Mouse (Mus musculus): ENCODE data around the gene Dlg2. TPM values are rescaled to one million over a fixed set of nuclear protein-coding genes. Genes with fewer than 3 reads are reported as not detected.

Dlg2 gene
- polyA plus RNA-seq, 1 experiment from 2014 or later = 4.3 TPM

DNA sequence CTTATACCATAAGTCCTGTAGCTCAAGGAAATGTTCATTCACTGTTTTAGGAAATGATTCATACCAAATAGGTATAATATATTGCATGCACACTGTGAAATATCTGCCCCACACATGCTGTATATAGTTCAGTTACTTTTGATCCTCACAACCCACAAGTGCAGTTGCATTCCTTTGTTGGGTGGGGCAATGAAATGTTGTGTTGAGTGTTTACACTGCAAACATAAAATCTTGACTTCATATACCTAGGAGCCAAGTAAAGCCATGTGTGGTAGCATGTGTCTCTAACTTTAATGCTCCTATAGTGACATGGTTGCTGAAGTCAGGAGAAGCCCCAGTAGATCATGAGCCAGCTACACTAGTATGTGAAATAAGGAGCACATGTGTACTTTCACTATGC is 1372.9 kb downstream of the Dlg2 start:
- no peak overlapping the region for H3K9ac ChIP-seq (ENCODE audit: low read length)
- H3K27me3 ChIP-seq (ENCODE audit: control insufficient read depth, insufficient read depth, low read length) = no peaks in the 10 kb centered on the region
- no peak overlapping the region for H3K4me3 ChIP-seq (replicated peaks; ENCODE audit: low read length)
- H3K9me3 ChIP-seq (replicated peaks; ENCODE audit: control insufficient read depth, low read length) = no peaks in the 10 kb centered on the region
- H3K4me2 ChIP-seq (ENCODE audit: low read depth, low read length) = no peak overlapping the region
- H3K36me3 ChIP-seq (ENCODE audit: control insufficient read depth, insufficient read depth, low read length) = no peaks in the 10 kb centered on the region
- 0 out of 2 replicates have a peak, but pooled peaks cover 4% of the 10 kb centered on the region for H3K4me1 ChIP-seq (ENCODE audit: control insufficient read depth, insufficient read depth, low read length)
- no peak overlapping the region for H3K27ac ChIP-seq (ENCODE audit: low read length)
- ATAC-seq (ENCODE audit: insufficient read depth, low FRiP score) = no peak

DNA sequence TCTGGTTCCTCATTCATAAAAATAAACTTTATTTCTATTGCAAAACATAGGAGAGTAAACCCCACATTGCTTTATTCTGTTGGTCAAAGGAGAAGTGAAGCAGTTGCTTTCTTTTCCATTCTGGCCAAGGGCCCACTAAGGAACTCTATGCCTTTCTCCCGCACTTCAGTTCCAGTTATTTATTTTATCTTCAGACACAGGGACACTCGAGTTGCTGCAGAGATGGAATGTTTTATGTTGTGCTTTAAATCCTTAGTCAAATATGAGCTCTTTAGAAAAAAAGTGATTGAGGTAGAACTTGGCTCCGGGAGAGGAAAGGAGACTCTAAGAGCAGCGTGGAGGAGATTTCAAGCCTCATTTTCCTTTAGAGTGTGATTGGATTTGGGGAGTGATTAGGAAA is 1377.2 kb downstream of the Dlg2 start:
- no peaks in the 10 kb centered on the region for H3K27me3 ChIP-seq (ENCODE audit: control insufficient read depth, insufficient read depth, low read length)
- ATAC-seq (ENCODE audit: insufficient read depth, low FRiP score) = no peak
- H3K4me2 ChIP-seq (ENCODE audit: low read depth, low read length) = no peak overlapping the region
- H3K27ac ChIP-seq (ENCODE audit: low read length) = no peak overlapping the region
- 23% methylated on average over 4 of the region's 4 CpGs for WGBS
- no peak overlapping the region for H3K9ac ChIP-seq (ENCODE audit: low read length)
- no peak overlapping the region for H3K4me3 ChIP-seq (replicated peaks; ENCODE audit: low read length)
- 0 out of 2 replicates have a peak, but pooled peaks cover 4% of the 10 kb centered on the region for H3K4me1 ChIP-seq (ENCODE audit: control insufficient read depth, insufficient read depth, low read length)
- H3K9me3 ChIP-seq (replicated peaks; ENCODE audit: control insufficient read depth, low read length) = no peaks in the 10 kb centered on the region
- H3K36me3 ChIP-seq (ENCODE audit: control insufficient read depth, insufficient read depth, low read length) = no peaks in the 10 kb centered on the region

DNA sequence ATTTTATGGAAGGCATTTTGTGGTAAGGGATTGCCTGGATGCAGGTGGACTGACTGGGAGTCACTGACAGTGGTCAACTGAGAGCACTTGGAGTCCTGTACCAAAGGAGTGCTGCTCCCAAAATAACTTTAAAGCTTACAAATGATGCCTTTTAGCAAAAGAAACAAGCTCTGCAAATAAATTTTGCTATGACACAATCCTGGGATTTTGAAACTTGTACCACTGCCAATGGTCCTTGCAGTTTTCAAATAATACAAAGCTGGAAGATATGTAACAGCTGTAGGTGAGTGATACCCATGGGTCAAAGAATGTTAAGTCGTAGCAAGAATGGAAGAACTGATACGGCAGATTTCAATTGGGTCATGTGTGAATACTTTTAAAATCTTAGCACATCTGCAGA is 1380.5 kb downstream of the Dlg2 start:
- no peak for ATAC-seq (ENCODE audit: insufficient read depth, low FRiP score)
- no peaks in the 10 kb centered on the region for H3K9me3 ChIP-seq (replicated peaks; ENCODE audit: control insufficient read depth, low read length)
- no peaks in the 10 kb centered on the region for H3K27me3 ChIP-seq (ENCODE audit: control insufficient read depth, insufficient read depth, low read length)
- H3K9ac ChIP-seq (ENCODE audit: low read length) = no peak overlapping the region
- no peak overlapping the region for H3K4me3 ChIP-seq (replicated peaks; ENCODE audit: low read length)
- H3K27ac ChIP-seq (ENCODE audit: low read length) = no peak overlapping the region
- 44% methylated on average over 2 of the region's 2 CpGs for whole genome bisulfite sequencing
- H3K36me3 ChIP-seq (ENCODE audit: control insufficient read depth, insufficient read depth, low read length) = no peaks in the 10 kb centered on the region
- 0 out of 2 replicates have a peak, but pooled peaks cover 4% of the 10 kb centered on the region for H3K4me1 ChIP-seq (ENCODE audit: control insufficient read depth, insufficient read depth, low read length)
- no peak overlapping the region for H3K4me2 ChIP-seq (ENCODE audit: low read depth, low read length)

DNA sequence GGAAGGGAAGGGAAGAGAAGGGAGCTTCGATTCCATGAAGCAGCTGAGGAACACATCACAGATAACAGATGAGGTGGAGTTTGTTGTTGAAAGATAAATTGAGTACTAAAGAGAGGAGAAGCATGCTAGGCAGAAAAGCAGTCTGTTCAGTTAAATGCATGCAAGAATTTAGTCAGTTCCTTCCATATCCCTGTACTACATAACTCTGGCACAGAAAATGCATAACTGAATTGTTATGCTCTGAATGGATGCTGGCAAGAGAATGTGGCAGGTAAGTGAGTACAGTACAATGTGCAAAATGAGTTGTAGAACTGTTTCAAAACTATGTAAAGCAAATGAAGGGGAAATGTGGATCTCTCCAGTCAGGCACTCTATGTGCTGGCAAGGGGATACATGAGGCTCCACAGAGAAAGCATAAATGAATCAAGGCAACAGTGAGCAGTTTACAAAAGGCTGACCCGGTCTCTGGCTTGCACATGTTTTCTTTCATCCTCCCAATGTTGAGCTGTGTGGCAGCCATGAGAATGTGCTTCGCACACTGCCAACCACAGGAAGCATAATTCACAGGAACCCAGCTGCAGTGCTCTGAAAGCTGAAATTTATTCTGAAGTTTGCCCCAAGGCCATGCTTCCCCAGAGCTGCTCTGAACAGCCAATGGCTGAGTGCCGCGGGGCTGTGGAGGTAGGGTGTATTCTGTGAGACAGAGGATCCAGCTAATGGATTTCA is 1386.5 kb downstream of the Dlg2 start:
- no peaks in the 10 kb centered on the region for H3K4me1 ChIP-seq (ENCODE audit: control insufficient read depth, insufficient read depth, low read length)
- H3K27me3 ChIP-seq (ENCODE audit: control insufficient read depth, insufficient read depth, low read length) = no peaks in the 10 kb centered on the region
- no peak overlapping the region for H3K4me2 ChIP-seq (ENCODE audit: low read depth, low read length)
- H3K27ac ChIP-seq (ENCODE audit: low read length) = no peak overlapping the region
- no peak overlapping the region for H3K4me3 ChIP-seq (replicated peaks; ENCODE audit: low read length)
- no peaks in the 10 kb centered on the region for H3K9me3 ChIP-seq (replicated peaks; ENCODE audit: control insufficient read depth, low read length)
- H3K9ac ChIP-seq (ENCODE audit: low read length) = no peak overlapping the region
- peak; percentile 62 for ATAC-seq (ENCODE audit: insufficient read depth, low FRiP score)
- WGBS = 47% methylated on average over 5 of the region's 5 CpGs
- H3K36me3 ChIP-seq (ENCODE audit: control insufficient read depth, insufficient read depth, low read length) = no peaks in the 10 kb centered on the region

DNA sequence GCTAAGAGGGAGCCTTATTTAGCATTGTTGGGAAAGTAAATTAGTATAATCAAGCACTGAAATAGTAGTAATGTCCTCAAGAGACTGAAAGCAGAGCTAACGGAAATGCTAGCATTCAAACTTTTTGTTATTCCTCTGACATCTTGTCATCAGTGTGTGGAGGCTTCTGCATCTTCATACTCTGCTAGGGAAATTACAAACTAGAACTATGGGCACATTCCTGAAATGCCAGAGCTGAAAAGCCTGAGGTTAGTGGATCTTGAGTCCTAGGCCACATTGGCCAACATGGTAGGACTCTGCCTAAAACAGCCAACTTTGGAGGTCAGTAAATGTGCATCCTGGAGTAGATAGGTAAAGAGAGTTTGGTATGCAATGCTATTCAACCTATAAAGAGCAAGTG is 1392.4 kb downstream of the Dlg2 start:
- Histone ChIP-seq H3K4me2 (ENCODE audit: low read depth, low read length) (no peak overlapping the region), H3K4me3 (replicated peaks; ENCODE audit: low read length) (no peak overlapping the region), H3K36me3 (ENCODE audit: control insufficient read depth, insufficient read depth, low read length) (no peaks in the 10 kb centered on the region), H3K4me1 (ENCODE audit: control insufficient read depth, insufficient read depth, low read length) (no peaks in the 10 kb centered on the region), H3K9ac (ENCODE audit: low read length) (no peak overlapping the region), H3K27ac (ENCODE audit: low read length) (no peak overlapping the region), H3K9me3 (replicated peaks; ENCODE audit: control insufficient read depth, low read length) (no peaks in the 10 kb centered on the region), H3K27me3 (ENCODE audit: control insufficient read depth, insufficient read depth, low read length) (no peaks in the 10 kb centered on the region)
- no peak for ATAC-seq (ENCODE audit: insufficient read depth, low FRiP score)
- WGBS = 86% methylated on average over 1 of the region's 1 CpGs

DNA sequence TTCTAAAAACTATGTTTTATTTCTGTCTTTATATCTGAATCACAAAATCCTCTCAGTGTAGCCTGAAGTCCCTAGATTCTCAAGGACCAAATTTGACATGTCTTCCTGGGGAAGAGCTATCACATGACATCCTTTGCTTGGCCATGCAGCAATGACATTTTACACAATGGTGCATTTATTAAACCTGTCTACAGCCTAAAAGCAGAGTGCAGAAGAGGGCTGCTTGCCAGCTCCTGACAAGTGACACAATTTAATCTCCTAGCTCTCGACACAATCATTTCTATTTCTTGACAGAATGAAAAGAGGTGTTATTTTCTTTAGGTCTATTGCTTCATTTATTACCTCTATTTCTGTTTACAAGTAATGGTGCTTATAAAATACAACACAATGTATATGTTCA is 1400.4 kb downstream of the Dlg2 start:
- Histone ChIP-seq H3K4me2 (ENCODE audit: low read depth, low read length) (no peak overlapping the region), H3K27me3 (ENCODE audit: control insufficient read depth, insufficient read depth, low read length) (no peaks in the 10 kb centered on the region), H3K9me3 (replicated peaks; ENCODE audit: control insufficient read depth, low read length) (no peaks in the 10 kb centered on the region), H3K36me3 (ENCODE audit: control insufficient read depth, insufficient read depth, low read length) (no peaks in the 10 kb centered on the region), H3K9ac (ENCODE audit: low read length) (no peak overlapping the region), H3K27ac (ENCODE audit: low read length) (no peak overlapping the region), H3K4me1 (ENCODE audit: control insufficient read depth, insufficient read depth, low read length) (no peaks in the 10 kb centered on the region), H3K4me3 (replicated peaks; ENCODE audit: low read length) (no peak overlapping the region)
- ATAC-seq (ENCODE audit: insufficient read depth, low FRiP score) = no peak
- WGBS = 61% methylated on average over 1 of the region's 1 CpGs

DNA sequence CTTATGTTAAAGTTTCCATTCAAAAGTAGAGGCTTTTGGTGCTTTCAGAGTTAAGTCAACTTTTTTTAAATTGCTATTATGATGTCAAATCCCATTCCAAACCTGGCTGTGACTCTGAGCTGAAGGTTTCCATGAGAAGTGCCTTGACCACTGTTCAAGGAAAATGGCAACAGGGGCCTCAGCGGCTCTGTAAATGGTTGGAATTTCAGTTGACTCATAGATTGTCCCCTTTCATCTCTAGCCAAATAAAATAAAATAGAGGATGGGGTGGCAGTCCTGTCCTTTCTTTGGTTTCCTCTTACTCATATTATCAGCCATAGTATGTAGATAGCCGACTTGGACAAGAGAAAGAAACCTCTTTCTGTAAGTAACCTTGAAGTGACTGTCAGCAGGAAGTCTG is 1401.3 kb downstream of the Dlg2 start:
- no peaks in the 10 kb centered on the region for H3K27me3 ChIP-seq (ENCODE audit: control insufficient read depth, insufficient read depth, low read length)
- H3K36me3 ChIP-seq (ENCODE audit: control insufficient read depth, insufficient read depth, low read length) = no peaks in the 10 kb centered on the region
- no peaks in the 10 kb centered on the region for H3K4me1 ChIP-seq (ENCODE audit: control insufficient read depth, insufficient read depth, low read length)
- ATAC-seq (ENCODE audit: insufficient read depth, low FRiP score) = no peak
- no peak overlapping the region for H3K27ac ChIP-seq (ENCODE audit: low read length)
- H3K9me3 ChIP-seq (replicated peaks; ENCODE audit: control insufficient read depth, low read length) = no peaks in the 10 kb centered on the region
- 85% methylated on average over 2 of the region's 2 CpGs for WGBS
- H3K4me3 ChIP-seq (replicated peaks; ENCODE audit: low read length) = no peak overlapping the region
- H3K9ac ChIP-seq (ENCODE audit: low read length) = no peak overlapping the region
- H3K4me2 ChIP-seq (ENCODE audit: low read depth, low read length) = no peak overlapping the region

DNA sequence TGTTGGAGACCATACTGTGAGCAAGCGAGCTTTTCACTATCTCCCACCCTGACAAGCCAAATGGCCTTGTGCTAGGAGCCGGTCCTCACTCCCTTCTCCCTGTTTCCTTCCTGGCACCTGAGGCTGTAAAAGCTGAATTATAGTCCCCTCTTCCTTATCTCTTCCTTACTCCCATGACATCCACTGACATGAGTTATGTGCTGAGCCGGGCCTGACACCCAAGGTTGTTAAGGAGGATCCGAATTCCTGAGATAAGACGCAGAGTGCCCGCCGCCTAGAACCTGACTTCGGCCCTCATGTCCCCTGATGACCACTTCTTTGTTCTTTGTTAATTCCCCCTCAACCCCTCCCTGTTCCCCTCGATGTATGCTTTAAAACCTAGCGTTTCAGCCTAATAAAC is 1409.9 kb downstream of the Dlg2 start:
- Histone ChIP-seq H3K9ac (ENCODE audit: low read length) (no peak overlapping the region), H3K4me3 (replicated peaks; ENCODE audit: low read length) (no peak overlapping the region), H3K4me2 (ENCODE audit: low read depth, low read length) (no peak overlapping the region), H3K4me1 (ENCODE audit: control insufficient read depth, insufficient read depth, low read length) (no peaks in the 10 kb centered on the region), H3K27ac (ENCODE audit: low read length) (no peak overlapping the region), H3K36me3 (ENCODE audit: control insufficient read depth, insufficient read depth, low read length) (no peaks in the 10 kb centered on the region), H3K27me3 (ENCODE audit: control insufficient read depth, insufficient read depth, low read length) (no peaks in the 10 kb centered on the region), H3K9me3 (replicated peaks; ENCODE audit: control insufficient read depth, low read length) (no peaks in the 10 kb centered on the region)
- no peak for ATAC-seq (ENCODE audit: insufficient read depth, low FRiP score)
- 71% methylated on average over 10 of the region's 10 CpGs for WGBS

DNA sequence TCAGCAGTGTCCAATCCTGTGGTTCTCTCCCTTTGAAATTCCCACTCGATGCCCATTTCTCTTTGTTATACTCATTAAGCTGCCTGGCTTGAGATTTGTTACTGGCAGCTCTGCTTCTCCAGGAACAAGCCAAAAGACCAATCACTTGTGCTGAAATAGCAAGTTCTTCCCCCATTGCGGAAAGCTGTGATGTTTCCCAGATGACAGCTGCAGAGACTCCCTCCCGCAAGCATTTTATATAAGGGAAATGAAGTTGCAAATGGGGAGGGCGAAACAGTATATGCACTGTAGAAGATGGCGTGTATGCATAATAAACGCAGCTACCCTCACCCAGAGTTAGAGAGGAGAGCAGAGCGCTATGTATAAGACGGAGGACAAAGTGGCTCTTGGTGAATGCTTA is 1417.5 kb downstream of the Dlg2 start:
- Histone ChIP-seq H3K9me3 (replicated peaks; ENCODE audit: control insufficient read depth, low read length) (no peaks in the 10 kb centered on the region), H3K9ac (ENCODE audit: low read length) (no peak overlapping the region), H3K36me3 (ENCODE audit: control insufficient read depth, insufficient read depth, low read length) (no peaks in the 10 kb centered on the region), H3K4me3 (replicated peaks; ENCODE audit: low read length) (no peak overlapping the region), H3K4me1 (ENCODE audit: control insufficient read depth, insufficient read depth, low read length) (no peaks in the 10 kb centered on the region), H3K27ac (ENCODE audit: low read length) (no peak overlapping the region), H3K27me3 (ENCODE audit: control insufficient read depth, insufficient read depth, low read length) (no peaks in the 10 kb centered on the region), H3K4me2 (ENCODE audit: low read depth, low read length) (no peak overlapping the region)
- WGBS = 68% methylated on average over 8 of the region's 8 CpGs
- no peak for ATAC-seq (ENCODE audit: insufficient read depth, low FRiP score)
